Mouse (Mus musculus): ENCODE data around the gene Helz.

GRCm38 (mm10) chr11:107584660-107585451 is 37.1 kb downstream of the Helz start:
- TF ChIP-seq CTCF (IDR thresholded peaks at IDR 0.05; ENCODE audit: low read depth) (no peak), EP300 (optimal IDR thresholded peaks at IDR 0.05) (no peak)
